Mouse (Mus musculus): ENCODE data around the gene Skp1a. TPM values are rescaled to one million over a fixed set of nuclear protein-coding genes. Genes with fewer than 3 reads are reported as not detected.
A peak's percentile ranks its signal among the peaks of the same experiment; 100 is the strongest.

Gene Skp1a
- polyA plus RNA-seq, 1 experiment from 2014 or later: 1,145 TPM

- Histone ChIP-seq H3K4me3 (peak overlapping the region; percentile 61), H3K4me2 (peak overlapping the region; percentile 91), H3K27me3 (peaks cover 52% of the 10 kb centered on the region), H3K9me3 (replicated peaks) (no peaks in the 10 kb centered on the region), H3K9ac (no peak overlapping the region), H3K4me1 (peaks cover 32% of the 10 kb centered on the region), H3K27ac (no peak overlapping the region), H3K36me3 (ENCODE audit: poor library complexity, severe bottlenecking) (no peaks in the 10 kb centered on the region)
- WGBS: 70% methylated on average over 19 of the region's 19 CpGs
- ATAC-seq: no peak
These were observed 50.0 kb downstream of the Skp1a start for GRCm38 (mm10) chr11:52281568-52282328.

GRCm38 (mm10) chr11:52282420-52282773 is 50.6 kb downstream of the Skp1a start:
- Histone ChIP-seq H3K9ac (peak overlapping the region; percentile 73), H3K9me3 (replicated peaks) (no peaks in the 10 kb centered on the region), H3K4me2 (peak overlapping the region; percentile 91), H3K27ac (no peak overlapping the region), H3K27me3 (peaks cover 52% of the 10 kb centered on the region), H3K4me1 (peaks cover 38% of the 10 kb centered on the region), H3K36me3 (ENCODE audit: poor library complexity, severe bottlenecking) (no peaks in the 10 kb centered on the region), H3K4me3 (peak overlapping the region; percentile 61)
- ATAC-seq: no peak
- under 1% methylated on average over 19 of the region's 19 CpGs for WGBS

- Histone ChIP-seq H3K27ac (no peak within 1 kb of the TSS), H3K4me2 (peak within 1 kb of the TSS; percentile 91), H3K36me3 (ENCODE audit: poor library complexity, severe bottlenecking) (no peaks in the 10 kb centered on the region), H3K4me1 (peaks cover 38% of the 10 kb centered on the region), H3K4me3 (peak within 1 kb of the TSS; percentile 61), H3K9me3 (replicated peaks) (no peaks in the 10 kb centered on the region), H3K27me3 (peaks cover 52% of the 10 kb centered on the region), H3K9ac (peak within 1 kb of the TSS; percentile 73)
- ATAC-seq: peak; percentile 81
- under 1% methylated on average over 91 of the region's 97 CpGs for WGBS
These were observed 51.2 kb downstream of the Skp1a start, which contains the start of gene Tcf7 for GRCm38 (mm10) chr11:52282774-52283595. TSS of gene Tcf7 (minus strand) at chr11:52283014.

DNA sequence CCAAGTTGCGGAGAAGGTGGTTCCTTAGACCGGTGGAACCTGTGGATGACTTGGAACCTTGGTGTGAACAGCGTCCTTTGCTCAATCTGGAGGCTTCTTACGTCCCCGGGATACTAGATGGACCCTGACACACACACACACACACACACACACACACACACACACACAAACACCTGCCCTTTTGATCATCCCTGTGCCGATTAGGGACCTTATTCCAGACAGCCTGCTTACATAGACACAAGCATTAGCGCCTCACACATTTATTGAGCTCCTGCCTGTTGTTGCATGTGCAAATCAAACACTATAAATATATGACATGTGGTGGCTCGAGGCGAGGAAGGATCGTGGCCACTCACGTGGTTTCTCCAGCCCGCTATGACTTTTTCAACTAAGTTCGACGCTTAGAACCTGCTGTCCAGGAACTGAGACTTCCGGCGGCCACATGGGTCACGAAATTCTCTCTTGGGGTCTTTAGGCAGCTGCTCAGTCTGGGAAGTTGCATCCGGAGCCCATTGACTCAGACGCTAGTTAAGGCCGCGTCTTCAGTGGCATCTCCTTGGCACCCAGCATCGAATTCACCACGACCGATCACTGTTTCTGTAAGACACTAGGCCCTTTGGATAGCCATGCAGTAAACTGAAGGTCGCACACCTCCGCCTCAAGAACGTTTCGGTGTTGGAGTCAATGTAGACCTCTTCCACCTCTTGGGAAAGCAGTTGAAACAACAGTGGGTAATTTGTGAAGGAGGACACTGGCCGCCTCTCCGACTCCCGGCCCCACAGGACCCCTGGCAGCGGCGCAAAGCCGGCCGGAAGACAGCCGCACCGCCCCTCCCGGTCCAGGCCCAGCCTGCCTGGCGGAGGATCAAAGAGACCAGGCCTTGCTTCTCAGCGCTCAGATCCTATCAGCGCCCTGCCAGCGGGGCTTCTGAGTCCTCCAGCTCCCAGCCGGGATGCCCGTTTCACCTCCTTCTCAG is 52.1 kb downstream of the Skp1a start:
- H3K9ac ChIP-seq: no peak overlapping the region

DNA sequence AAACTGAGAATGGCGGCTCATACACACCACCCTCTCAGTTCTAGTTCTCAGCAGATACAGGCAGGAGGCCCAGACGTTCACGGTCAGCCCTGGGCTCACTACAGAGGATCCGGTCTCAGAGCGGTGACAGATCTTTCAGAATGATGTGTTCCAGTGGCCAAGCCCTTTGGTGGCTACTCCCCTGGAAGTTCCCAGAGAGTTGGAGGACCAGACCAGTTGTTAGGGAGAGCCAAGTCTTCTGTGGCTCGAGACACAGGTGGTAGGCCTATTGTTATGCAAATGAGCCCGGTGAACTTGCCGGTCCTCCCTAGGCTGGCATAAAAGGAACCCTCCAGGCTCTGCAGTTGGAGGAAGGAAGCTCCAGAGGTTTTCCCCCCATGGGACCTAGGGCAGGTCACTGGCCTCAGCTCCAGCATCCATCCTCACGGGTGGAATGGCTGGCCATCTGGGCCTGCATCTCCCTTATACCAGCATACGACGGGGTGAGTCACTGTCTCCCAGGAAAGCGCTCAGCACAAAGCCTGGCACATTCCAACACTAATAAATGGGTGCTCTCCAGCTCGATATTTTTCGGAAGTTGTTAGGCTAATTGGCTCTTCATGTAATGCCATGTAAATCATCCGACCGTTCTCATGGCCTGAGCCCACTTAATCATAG is 54.6 kb downstream of the Skp1a start:
- Histone ChIP-seq H3K4me3 (no peak overlapping the region), H3K36me3 (ENCODE audit: poor library complexity, severe bottlenecking) (no peaks in the 10 kb centered on the region), H3K9me3 (replicated peaks) (no peaks in the 10 kb centered on the region), H3K27ac (no peak overlapping the region), H3K27me3 (peaks cover 46% of the 10 kb centered on the region), H3K4me1 (peaks cover 38% of the 10 kb centered on the region), H3K9ac (0 out of 2 replicates have a peak overlapping the region, but pooled peaks have one; percentile 21), H3K4me2 (no peak overlapping the region)
- 7% methylated on average over 16 of the region's 16 CpGs for WGBS
- no peak for ATAC-seq

More for the DNA sequence above, 52.1 kb downstream of the Skp1a start:
- H3K27me3 ChIP-seq: peaks cover 52% of the 10 kb centered on the region
- H3K4me2 ChIP-seq: peak overlapping the region; percentile 91
- ATAC-seq: peak; percentile 52
- no peak overlapping the region for H3K27ac ChIP-seq
- H3K9me3 ChIP-seq (replicated peaks): no peaks in the 10 kb centered on the region
- 7% methylated on average over 44 of the region's 44 CpGs for WGBS
- peaks cover 38% of the 10 kb centered on the region for H3K4me1 ChIP-seq
- H3K4me3 ChIP-seq: peak overlapping the region; percentile 61
- no peaks in the 10 kb centered on the region for H3K36me3 ChIP-seq (ENCODE audit: poor library complexity, severe bottlenecking)

DNA sequence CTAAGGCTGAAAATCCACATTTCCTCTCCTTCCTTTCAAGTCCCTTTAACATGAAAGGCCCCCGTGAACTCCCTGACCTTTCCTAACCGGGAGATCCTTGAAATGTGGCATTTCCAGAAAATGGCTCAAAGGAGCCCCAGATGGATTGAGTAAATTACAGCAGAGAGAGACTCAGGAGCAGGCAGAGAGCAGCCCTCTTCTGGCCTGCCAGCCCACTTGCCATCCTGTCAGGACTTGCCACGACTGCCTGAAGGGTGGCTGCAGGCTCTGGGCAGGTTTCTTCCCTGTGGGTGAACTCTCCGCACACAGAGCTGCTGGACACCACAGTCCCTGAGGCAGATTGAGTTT is 55.1 kb downstream of the Skp1a start:
- Histone ChIP-seq H3K27me3 (peaks cover 41% of the 10 kb centered on the region), H3K4me3 (no peak overlapping the region), H3K9me3 (replicated peaks) (no peaks in the 10 kb centered on the region), H3K4me1 (peaks cover 38% of the 10 kb centered on the region), H3K9ac (no peak overlapping the region), H3K36me3 (ENCODE audit: poor library complexity, severe bottlenecking) (no peaks in the 10 kb centered on the region), H3K27ac (no peak overlapping the region), H3K4me2 (no peak overlapping the region)
- no peak for ATAC-seq
- 10% methylated on average over 4 of the region's 4 CpGs for WGBS

DNA sequence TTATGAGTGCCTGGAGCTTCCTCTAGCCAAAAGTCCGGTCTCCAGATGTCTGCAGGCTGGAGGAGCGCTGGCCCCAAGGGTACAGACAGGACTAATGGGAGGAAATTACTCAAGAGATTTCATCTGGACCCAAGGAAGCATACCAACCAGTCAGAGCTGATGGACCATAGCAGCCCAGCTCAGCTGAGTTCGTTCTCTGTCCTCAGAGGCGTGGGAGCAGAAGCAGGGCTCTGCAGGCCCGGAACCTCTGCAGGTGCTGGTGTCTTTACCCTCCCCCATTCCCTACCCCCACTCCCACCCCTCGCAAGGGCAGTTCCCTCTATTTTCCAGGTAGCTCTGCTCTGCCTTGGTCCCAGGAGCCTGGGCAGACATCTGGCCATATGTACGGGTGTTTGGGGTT is 60.6 kb downstream of the Skp1a start:
- WGBS: 83% methylated on average over 7 of the region's 7 CpGs
- Histone ChIP-seq H3K9ac (no peak overlapping the region), H3K27me3 (no peaks in the 10 kb centered on the region), H3K4me3 (no peak overlapping the region), H3K9me3 (replicated peaks) (no peaks in the 10 kb centered on the region), H3K36me3 (ENCODE audit: poor library complexity, severe bottlenecking) (no peaks in the 10 kb centered on the region), H3K27ac (no peak overlapping the region), H3K4me1 (peaks cover under 1% of the 10 kb centered on the region; the same call in 1 of the 2 replicates), H3K4me2 (no peak overlapping the region)
- no peak for ATAC-seq

DNA sequence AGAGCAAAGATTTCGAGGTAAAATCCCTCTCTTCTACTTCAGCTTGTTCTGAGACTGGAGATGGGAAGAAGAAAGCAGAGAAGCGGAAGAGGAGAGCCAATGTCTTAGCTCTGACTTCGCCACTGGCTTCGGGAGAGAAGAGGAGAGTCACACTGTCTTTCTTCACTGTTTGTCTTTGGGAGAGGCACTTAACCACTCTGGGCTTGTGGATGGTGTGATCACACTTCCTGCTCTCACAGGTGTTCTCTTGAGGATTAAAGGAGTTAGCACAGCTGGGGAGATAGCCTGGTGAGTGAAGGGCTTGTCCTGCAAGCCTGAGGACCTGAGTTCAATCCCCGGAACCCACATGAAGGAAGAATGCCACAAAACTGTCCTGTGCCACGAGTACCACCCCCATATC is 61.1 kb downstream of the Skp1a start:
- 80% methylated on average over 6 of the region's 6 CpGs for WGBS
- no peak for ATAC-seq
- Histone ChIP-seq H3K4me1 (no peaks in the 10 kb centered on the region), H3K9ac (no peak overlapping the region), H3K4me2 (no peak overlapping the region), H3K4me3 (no peak overlapping the region), H3K27ac (no peak overlapping the region), H3K27me3 (no peaks in the 10 kb centered on the region), H3K36me3 (ENCODE audit: poor library complexity, severe bottlenecking) (no peaks in the 10 kb centered on the region), H3K9me3 (replicated peaks) (no peaks in the 10 kb centered on the region)

- H3K9me3 ChIP-seq (replicated peaks): no peaks in the 10 kb centered on the region
- no peak overlapping the region for H3K27ac ChIP-seq
- no peak overlapping the region for H3K4me2 ChIP-seq
- H3K4me3 ChIP-seq: no peak overlapping the region
- H3K27me3 ChIP-seq: no peaks in the 10 kb centered on the region
- no peak overlapping the region for H3K9ac ChIP-seq
- no peak for ATAC-seq
- WGBS: 91% methylated on average over 9 of the region's 9 CpGs
- no peaks in the 10 kb centered on the region for H3K4me1 ChIP-seq
- no peaks in the 10 kb centered on the region for H3K36me3 ChIP-seq (ENCODE audit: poor library complexity, severe bottlenecking)
These were observed 62.3 kb downstream of the Skp1a start for GRCm38 (mm10) chr11:52294103-52294502.
